8 mouse cellular contexts compared by ENCODE assay signal in the genomic region with DNA sequence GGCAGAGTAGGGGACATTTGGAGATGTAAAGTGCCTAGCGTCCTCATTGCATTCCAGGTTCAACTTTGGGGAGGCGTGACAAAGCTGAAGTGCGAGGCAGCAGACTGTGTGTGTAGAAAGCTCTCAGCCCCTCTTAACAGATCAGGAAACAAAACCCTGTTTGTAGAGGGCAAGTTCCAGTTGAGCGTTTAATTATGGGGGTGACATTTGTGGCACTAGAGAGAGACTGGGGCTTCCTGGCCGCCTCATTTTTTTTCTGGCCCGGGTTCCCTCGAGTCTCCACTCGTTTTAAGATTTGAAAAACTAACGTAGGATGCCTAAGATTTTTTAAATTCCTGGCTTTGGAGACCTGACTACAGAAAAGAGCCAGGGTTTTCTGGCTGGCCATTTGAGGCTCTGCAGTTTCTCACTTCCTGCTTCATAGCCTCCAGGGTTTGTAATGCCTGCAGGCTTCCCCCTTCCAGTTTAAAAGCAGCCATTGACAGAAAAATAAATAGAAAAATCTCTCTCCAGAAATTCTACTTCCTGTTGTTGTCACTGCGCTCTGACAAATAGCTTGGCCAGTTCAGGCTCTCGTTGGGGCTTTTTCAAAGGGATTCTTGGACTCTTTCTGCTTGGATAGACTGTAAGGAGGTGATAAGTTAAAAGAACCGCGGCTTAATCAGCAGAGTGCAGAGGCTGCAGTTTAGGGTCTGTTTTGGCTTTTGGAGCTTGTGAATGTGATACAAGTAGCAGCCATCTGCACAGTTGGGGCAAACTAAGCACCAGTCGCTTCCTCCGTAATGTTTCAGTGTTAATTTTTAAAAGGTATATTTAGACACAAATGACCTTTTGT. TPM values are rescaled to one million over a fixed set of nuclear protein-coding genes. Genes with fewer than 3 reads are reported as not detected.
DNase-seq lines count a peak whose midpoint lies in the region; ATAC-seq lines count a peak whose summit lies in the region.

No protein-coding gene starts in this region.

- peaks cover 69% of the 10 kb centered on the region for H3K4me1 ChIP-seq in hindbrain, embryonic 13.5 days (replicated peaks)
- H3K4me1 ChIP-seq in liver, embryonic 11.5 days (replicated peaks; ENCODE audit: control insufficient read depth, insufficient read depth, low read length) = peaks cover 63% of the 10 kb centered on the region
- H3K4me1 ChIP-seq in neural tube, embryonic 13.5 days (replicated peaks) = peaks cover 70% of the 10 kb centered on the region

- H3K36me3 ChIP-seq in hindbrain, embryonic 13.5 days = no peaks in the 10 kb centered on the region
- H3K36me3 ChIP-seq in liver, embryonic 11.5 days (ENCODE audit: control insufficient read depth, insufficient read depth, low read length) = no peaks in the 10 kb centered on the region; the same call in 1 of the 2 replicates
- H3K36me3 ChIP-seq in neural tube, embryonic 13.5 days = no peaks in the 10 kb centered on the region

- H3K27ac ChIP-seq in hindbrain, embryonic 13.5 days = peak overlapping the region; percentile 30
- H3K27ac ChIP-seq in liver, embryonic 11.5 days (ENCODE audit: low read depth, low read length) = peak overlapping the region; percentile 62
- H3K27ac ChIP-seq in neural tube, embryonic 13.5 days (replicated peaks) = peak overlapping the region; percentile 68

- WGBS in hindbrain, embryonic 13.5 days = 17% methylated on average over 15 of the region's 15 CpGs
- WGBS in liver, embryonic 11.5 days = 7% methylated on average over 15 of the region's 15 CpGs
- 17% methylated on average over 15 of the region's 15 CpGs for WGBS in neural tube, embryonic 13.5 days

- H3K4me2 ChIP-seq in hindbrain, embryonic 13.5 days = peak overlapping the region; percentile 19
- H3K4me2 ChIP-seq in liver, embryonic 11.5 days = peak overlapping the region; percentile 61
- peak overlapping the region; percentile 17 for H3K4me2 ChIP-seq in neural tube, embryonic 13.5 days

- peak; percentile 34 for DNase-seq in gastrocnemius, adult 18-20 months (ENCODE audit: low spot score)
- no peak for DNase-seq in gastrocnemius, postnatal 4 days (ENCODE audit: low spot score in 2 of 2)
- DNase-seq in liver, embryonic 11.5 days (ENCODE audit: low spot score) = no peak
- no peak for DNase-seq in right cerebral cortex, postnatal 10 days (ENCODE audit: low spot score in 2 of 2)
- DNase-seq in right cerebral cortex, postnatal 36 days (ENCODE audit: low spot score in 2 of 2) = no peak

- no peak overlapping the region for H3K9ac ChIP-seq in hindbrain, embryonic 13.5 days
- peak overlapping the region; percentile 0 for H3K9ac ChIP-seq in liver, embryonic 11.5 days (ENCODE audit: low read depth, low read length)
- H3K9ac ChIP-seq in neural tube, embryonic 13.5 days = peak overlapping the region; percentile 6; the same call in 1 of the 2 replicates

- H3K4me3 ChIP-seq in hindbrain, embryonic 13.5 days = no peak overlapping the region
- H3K4me3 ChIP-seq in liver, embryonic 11.5 days (ENCODE audit: low read depth, low read length) = no peak overlapping the region
- H3K4me3 ChIP-seq in neural tube, embryonic 13.5 days = no peak overlapping the region

- H3K27me3 ChIP-seq in hindbrain, embryonic 13.5 days = no peaks in the 10 kb centered on the region
- H3K27me3 ChIP-seq in liver, embryonic 11.5 days (replicated peaks; ENCODE audit: control insufficient read depth, insufficient read depth, low read length) = no peaks in the 10 kb centered on the region
- H3K27me3 ChIP-seq in neural tube, embryonic 13.5 days = no peaks in the 10 kb centered on the region

- ATAC-seq in erythroid progenitor cell, adult 5-6 weeks (replicated peaks; ENCODE audit: low FRiP score, poor library complexity, severe bottlenecking) = peak; percentile 90
- ATAC-seq in hindbrain, embryonic 13.5 days (ENCODE audit: low FRiP score) = no peak
- peak; percentile 89 for ATAC-seq in liver, embryonic 11.5 days (replicated peaks; ENCODE audit: low FRiP score)
- ATAC-seq in neural tube, embryonic 13.5 days (ENCODE audit: low read depth) = no peak

- H3K9me3 ChIP-seq in hindbrain, embryonic 13.5 days = no peaks in the 10 kb centered on the region
- no peaks in the 10 kb centered on the region for H3K9me3 ChIP-seq in liver, embryonic 11.5 days (ENCODE audit: control insufficient read depth, low read length)
- H3K9me3 ChIP-seq in neural tube, embryonic 13.5 days = no peaks in the 10 kb centered on the region

RNA-seq across cellular contexts. Expression of a gene that starts 20.8 kb away (rescaled TPM):
- total RNA-seq in gastrocnemius, adult 18-20 months (2021) = 1 to 10 TPM; 6.9 to 8.1 TPM
- total RNA-seq in gastrocnemius, postnatal 4 days (2021) = 10 to 100 TPM; 40.6 to 41.0 TPM
- total RNA-seq in erythroid progenitor cell, adult 5-6 weeks (2015; ENCODE audit: low replicate concordance) = 17.3 and 28.1 TPM in 2 replicates
- total RNA-seq in erythroid progenitor cell, adult 5-6 weeks (2017; ENCODE audit: low replicate concordance) = 16.8 and 18.1 TPM in 2 replicates
- polyA plus RNA-seq in hindbrain, embryonic 13.5 days (2015; fragmentation: Nextera tagmentation; extraction: Ambion mirVana) = 24.9 and 26.8 TPM in 2 replicates
- 9.2 and 10.2 TPM in 2 replicates for polyA plus RNA-seq in liver, embryonic 11.5 days (2014; fragmentation: Nextera tagmentation; extraction: Ambion mirVana)
- polyA plus RNA-seq in neural tube, embryonic 13.5 days (2015; fragmentation: Nextera tagmentation; extraction: Ambion mirVana) = 23.7 and 28.5 TPM in 2 replicates

Comparison
In these comparisons a context has a peak if more than half of its experiments do, and no peak if none do; other contexts are left out.
1. ATAC-seq: peak in erythroid progenitor cell, adult 5-6 weeks (single experiment) and liver, embryonic 11.5 days (single experiment); none in hindbrain, embryonic 13.5 days (single experiment) and neural tube, embryonic 13.5 days (single experiment).
2. Peak in every context shown above with its lines, with median percentiles within 50 percentile points of each other: H3K27ac ChIP-seq and H3K4me2 ChIP-seq.